Mouse (Mus musculus) intestine, postnatal 0 days (tissue): ENCODE measurements around the gene Cyp2s1. TPM values are rescaled to one million over a fixed set of nuclear protein-coding genes. Genes with fewer than 3 reads are reported as not detected.

Source experiments
- ATAC-seq: fragments of 200-750 bp; cut with Nextera tagmentation; 2 replicates; pipeline ENCODE4 v1.8.0; 2017; ENCODE audit warnings: mild to moderate bottlenecking, moderate TSS enrichment, moderate library complexity
- H3K27ac ChIP-seq: fragments of 300-500 bp; sonication (generic); 2 replicates; pipeline ENCODE4 v1.5.1; 2014; ENCODE audit warnings: mild to moderate bottlenecking, low read depth, low read length, moderate library complexity
- H3K27me3 ChIP-seq: fragments of 300-500 bp; sonication (generic); replicated peaks from 2 replicates; pipeline ENCODE4 v1.6.1; 2014; ENCODE audit warnings: low read length, mixed read lengths; ENCODE audit not compliant: control insufficient read depth, insufficient read depth
- H3K36me3 ChIP-seq: fragments of 300-500 bp; sonication (generic); 2 replicates; pipeline ENCODE4 v1.6.1; 2014; ENCODE audit warnings: mild to moderate bottlenecking, moderate library complexity; ENCODE audit not compliant: control insufficient read depth, insufficient read depth
- H3K4me1 ChIP-seq: fragments of 300-500 bp; sonication (generic); replicated peaks from 2 replicates; pipeline ENCODE4 v1.6.1; 2014; ENCODE audit warnings: antibody characterized with exemption, low read length, mixed read lengths; ENCODE audit not compliant: control insufficient read depth, insufficient read depth
- H3K4me2 ChIP-seq: fragments of 300-500 bp; sonication (generic); replicated peaks from 2 replicates; pipeline ENCODE4 v1.6.1; 2014; ENCODE audit warnings: low read depth, mild to moderate bottlenecking, moderate library complexity
- H3K4me3 ChIP-seq: fragments of 300-500 bp; sonication (generic); 2 replicates; pipeline ENCODE4 v1.5.1; 2014; ENCODE audit warnings: low read depth, low read length
- H3K9ac ChIP-seq: fragments of 300-500 bp; sonication (generic); 2 replicates; pipeline ENCODE4 v1.6.1; 2014; ENCODE audit warnings: mild to moderate bottlenecking, low read depth, low read length
- H3K9me3 ChIP-seq: fragments of 300-500 bp; sonication (generic); 2 replicates; pipeline ENCODE4 v1.6.1; 2016; ENCODE audit warnings: mixed run types; ENCODE audit not compliant: control insufficient read depth
- CTCF ChIP-seq: sonication (generic); IDR thresholded peaks from 2 replicates; pipeline ENCODE4 v1.5.1; 2016; ENCODE audit warnings: low read depth, mild to moderate bottlenecking, control low read depth, antibody characterized with exemption, moderate library complexity
- WGBS: fragments of 180-500 bp; shearing (Covaris S2); extraction: QIAGEN DNeasy Blood & Tissue Kit; methylation state at CpG from one replicate; pipeline ENCODE4 v1.1.7; 2014; 5-methylcytosine and 5-hydroxymethylcytosine counted together
- polyA plus RNA-seq: library from polyadenylated mRNA; unstranded; fragments of >200 nt; fragmentation: Nextera tagmentation; extraction: Ambion mirVana; gene quantifications from 2 replicates; pipeline ENCODE4 v1.2.1, GENCODE M21; 2015

Gene Cyp2s1
- polyA plus RNA-seq, 1 experiment from 2014 or later, result 9.7 TPM

- peak; percentile 23; the same call in 1 of the 2 replicates for ATAC-seq
- H3K27ac ChIP-seq, result peak overlapping the region; percentile 66; the same call in 1 of the 2 replicates
- peak overlapping the region; percentile 18; the same call in 1 of the 2 replicates for H3K4me3 ChIP-seq
- H3K9ac ChIP-seq, result peak overlapping the region; percentile 34; the same call in 1 of the 2 replicates
- H3K4me2 ChIP-seq, result peak overlapping the region; percentile 61
- no peak for TF ChIP-seq CTCF
- WGBS, result 36% methylated on average over 32 of the region's 33 CpGs
- no peaks in the 10 kb centered on the region for H3K4me1 ChIP-seq
- H3K36me3 ChIP-seq, result peaks cover 4% of the 10 kb centered on the region; the same call in 1 of the 2 replicates
- no peaks in the 10 kb centered on the region for H3K9me3 ChIP-seq
- H3K27me3 ChIP-seq, result no peaks in the 10 kb centered on the region
Measured at GRCm38 (mm10) chr7:25781321-25781936, 35.3 kb downstream of the Cyp2s1 start.

- 54% methylated on average over 4 of the region's 4 CpGs for WGBS
- no peak overlapping the region for H3K9ac ChIP-seq
- H3K27ac ChIP-seq, result 0 out of 2 replicates have a peak overlapping the region, but pooled peaks have one; percentile 23
- no peak overlapping the region for H3K4me3 ChIP-seq
- H3K27me3 ChIP-seq, result no peaks in the 10 kb centered on the region
- no peak for ATAC-seq
- no peaks in the 10 kb centered on the region for H3K9me3 ChIP-seq
- no peak overlapping the region for H3K4me2 ChIP-seq
- H3K36me3 ChIP-seq, result peaks cover 4% of the 10 kb centered on the region; the same call in 1 of the 2 replicates
- no peaks in the 10 kb centered on the region for H3K4me1 ChIP-seq
- no peak for TF ChIP-seq CTCF
Measured at GRCm38 (mm10) chr7:25780753-25781152, 36.0 kb downstream of the Cyp2s1 start.

- TF ChIP-seq CTCF, result no peak
- Histone ChIP-seq H3K9me3 (no peaks in the 10 kb centered on the region), H3K36me3 (peaks cover 4% of the 10 kb centered on the region; the same call in 1 of the 2 replicates), H3K4me3 (no peak overlapping the region), H3K27ac (no peak overlapping the region), H3K4me2 (no peak overlapping the region), H3K9ac (no peak overlapping the region), H3K27me3 (no peaks in the 10 kb centered on the region), H3K4me1 (no peaks in the 10 kb centered on the region)
- 88% methylated on average over 5 of the region's 5 CpGs for WGBS
- no peak for ATAC-seq
Measured at GRCm38 (mm10) chr7:25780021-25780420, 36.7 kb downstream of the Cyp2s1 start.

GRCm38 (mm10) chr7:25768229-25768628, 48.5 kb downstream of the Cyp2s1 start:
- Histone ChIP-seq H3K4me3 (no peak overlapping the region), H3K27ac (no peak overlapping the region), H3K36me3 (peaks cover 34% of the 10 kb centered on the region; the same call in 1 of the 2 replicates), H3K9me3 (no peaks in the 10 kb centered on the region), H3K4me1 (no peaks in the 10 kb centered on the region), H3K4me2 (no peak overlapping the region), H3K27me3 (no peaks in the 10 kb centered on the region), H3K9ac (no peak overlapping the region)
- ATAC-seq, result no peak
- no peak for TF ChIP-seq CTCF
- 87% methylated on average over 5 of the region's 5 CpGs for WGBS

- ATAC-seq, result no peak
- Histone ChIP-seq H3K4me1 (no peaks in the 10 kb centered on the region), H3K9me3 (no peaks in the 10 kb centered on the region), H3K4me3 (no peak overlapping the region), H3K27ac (no peak overlapping the region), H3K4me2 (no peak overlapping the region), H3K27me3 (no peaks in the 10 kb centered on the region), H3K9ac (no peak overlapping the region), H3K36me3 (peaks cover 33% of the 10 kb centered on the region)
- no peak for TF ChIP-seq CTCF
- WGBS, result 91% methylated on average over 6 of the region's 6 CpGs
Measured at GRCm38 (mm10) chr7:25766108-25766507, 50.6 kb downstream of the Cyp2s1 start.

GRCm38 (mm10) chr7:25764221-25764620, 52.5 kb downstream of the Cyp2s1 start:
- ATAC-seq, result no peak

More at GRCm38 (mm10) chr7:25764221-25764620, 52.5 kb downstream of the Cyp2s1 start:
- Histone ChIP-seq H3K36me3 (peaks cover 35% of the 10 kb centered on the region), H3K27me3 (no peaks in the 10 kb centered on the region), H3K4me2 (no peak overlapping the region), H3K4me3 (no peak overlapping the region), H3K9ac (no peak overlapping the region), H3K27ac (peak overlapping the region; percentile 35; the same call in 1 of the 2 replicates), H3K4me1 (no peaks in the 10 kb centered on the region), H3K9me3 (no peaks in the 10 kb centered on the region)
- 51% methylated on average over 5 of the region's 5 CpGs for WGBS
- TF ChIP-seq CTCF, result no peak
